Mouse (Mus musculus) hematopoietic stem cell, adult 5-6 weeks (primary cell): ENCODE measurements around the gene Hist1h2bk. TPM values are rescaled to one million over a fixed set of nuclear protein-coding genes. Genes with fewer than 3 reads are reported as not detected.
"Not testable (repeated sequence)": the region's sequence is repeated elsewhere in the genome, so short reads cannot be mapped to it uniquely, and the experiment has no call there.

Experiments
- ATAC-seq, 2 experiments: fragments of 125-278 bp in 1 of 2; replicated peaks in 1 of 2; 2 replicates each; pipeline ENCODE4 v1.8.0; 2016 to 2017; ENCODE audit warnings: inconsistent platforms in 2 of 2, mild to moderate bottlenecking in 2 of 2, moderate number of reproducible peaks in 2 of 2, low read depth in 1 of 2, moderate TSS enrichment in 1 of 2; ENCODE audit not compliant: low FRiP score in 2 of 2, poor library complexity in 2 of 2, severe bottlenecking in 2 of 2, insufficient read depth in 1 of 2, low TSS enrichment in 1 of 2
- total RNA-seq: library from RNA; stranded (forward); fragments of 172-1452, 232-1000 nt; gene quantifications from 2 replicates; pipeline ENCODE4 v1.2.3, GENCODE M21; 2017

Gene Hist1h2bk
- total RNA-seq, 1 experiment from 2014 or later, result 735 TPM

- peak; percentile 18 to 38; a peak in 2 of 4 replicates for ATAC-seq
Observed at GRCm38 (mm10) chr13:22049737-22050440, 14.2 kb downstream of the Hist1h2bk start.

GRCm38 (mm10) chr13:22050591-22051522 is 15.2 kb downstream of the Hist1h2bk start:
- peak; percentile 95 to 96 for ATAC-seq

- no peak for ATAC-seq
Observed at GRCm38 (mm10) chr13:22051523-22051859, 15.8 kb downstream of the Hist1h2bk start.

- no peak for ATAC-seq
Observed at GRCm38 (mm10) chr13:22053754-22054153, 18.1 kb downstream of the Hist1h2bk start.

GRCm38 (mm10) chr13:22061422-22061821 is 25.8 kb downstream of the Hist1h2bk start:
- ATAC-seq, result no peak

GRCm38 (mm10) chr13:22063468-22063867 is 27.8 kb downstream of the Hist1h2bk start:
- ATAC-seq, result no peak

- ATAC-seq, result not testable (repeated sequence)
Observed at GRCm38 (mm10) chr13:22084140-22084539, 48.5 kb downstream of the Hist1h2bk start, which contains the start of gene Vmn1r188. Vmn1r188 (plus strand) TSS chr13:22084440.

Other genes with a start within 250 kb of the Hist1h2bk start
- 238 and 317 TPM in 2 replicates for gene Hist1h2an, start 248.7 kb upstream of the Hist1h2bk start, total RNA-seq
- gene Hist1h2bp, start 248.4 kb upstream of the Hist1h2bk start, total RNA-seq, result 17.5 and 24.0 TPM in 2 replicates
- 25.5 and 234 TPM in 2 replicates for gene Hist1h2bq, start 225.7 kb upstream of the Hist1h2bk start, total RNA-seq
- gene Hist1h2ao, start 225.4 kb upstream of the Hist1h2bk start, total RNA-seq, result not detected in 2 replicates
- gene Hist1h4m, start 224.1 kb upstream of the Hist1h2bk start, total RNA-seq, result 1,005 and 2,128 TPM in 2 replicates
- gene Hist1h4n, start 203.7 kb upstream of the Hist1h2bk start, total RNA-seq, result 608 and 1,167 TPM in 2 replicates
- 2,322 and 2,497 TPM in 2 replicates for gene Hist1h2ap, start 202.4 kb upstream of the Hist1h2bk start, total RNA-seq
- 126 and 348 TPM in 2 replicates for gene Hist1h2br, start 202.1 kb upstream of the Hist1h2bk start, total RNA-seq
- 18.3 and 26.9 TPM in 2 replicates for gene Zfp184, start 90.8 kb upstream of the Hist1h2bk start, total RNA-seq
- not detected in 2 replicates for gene Pom121l2, start 54.7 kb upstream of the Hist1h2bk start, total RNA-seq
- 0.84 and 1.1 TPM in 2 replicates for gene Prss16, start 26.1 kb upstream of the Hist1h2bk start, total RNA-seq
- 573 and 874 TPM in 2 replicates for gene Hist1h2ah, start 302 bp upstream of the Hist1h2bk start, total RNA-seq
- gene Hist1h4i, start 5.5 kb downstream of the Hist1h2bk start, total RNA-seq, result 41.9 and 76.5 TPM in 2 replicates
- 548 and 583 TPM in 2 replicates for gene Hist1h2ag, start 7.1 kb downstream of the Hist1h2bk start, total RNA-seq
- 212 and 356 TPM in 2 replicates for gene Hist1h2bj, start 7.3 kb downstream of the Hist1h2bk start, total RNA-seq
- not detected in 2 replicates for gene Vmn1r188, start 48.6 kb downstream of the Hist1h2bk start, total RNA-seq
- not detected in 2 replicates for gene Vmn1r189, start 70.0 kb downstream of the Hist1h2bk start, total RNA-seq
- gene Vmn1r191, start 148.1 kb downstream of the Hist1h2bk start, total RNA-seq, result not detected in 2 replicates
- gene Vmn1r192, start 155.3 kb downstream of the Hist1h2bk start, total RNA-seq, result not detected in 2 replicates
- gene Vmn1r193, start 187.3 kb downstream of the Hist1h2bk start, total RNA-seq, result not detected in 2 replicates
- not detected in 2 replicates for gene Vmn1r194, start 208.3 kb downstream of the Hist1h2bk start, total RNA-seq
- not detected in 2 replicates for gene Vmn1r195, start 234.7 kb downstream of the Hist1h2bk start, total RNA-seq